Mouse (Mus musculus): Measurements from ENCODE around the gene Gm49601.

DNA sequence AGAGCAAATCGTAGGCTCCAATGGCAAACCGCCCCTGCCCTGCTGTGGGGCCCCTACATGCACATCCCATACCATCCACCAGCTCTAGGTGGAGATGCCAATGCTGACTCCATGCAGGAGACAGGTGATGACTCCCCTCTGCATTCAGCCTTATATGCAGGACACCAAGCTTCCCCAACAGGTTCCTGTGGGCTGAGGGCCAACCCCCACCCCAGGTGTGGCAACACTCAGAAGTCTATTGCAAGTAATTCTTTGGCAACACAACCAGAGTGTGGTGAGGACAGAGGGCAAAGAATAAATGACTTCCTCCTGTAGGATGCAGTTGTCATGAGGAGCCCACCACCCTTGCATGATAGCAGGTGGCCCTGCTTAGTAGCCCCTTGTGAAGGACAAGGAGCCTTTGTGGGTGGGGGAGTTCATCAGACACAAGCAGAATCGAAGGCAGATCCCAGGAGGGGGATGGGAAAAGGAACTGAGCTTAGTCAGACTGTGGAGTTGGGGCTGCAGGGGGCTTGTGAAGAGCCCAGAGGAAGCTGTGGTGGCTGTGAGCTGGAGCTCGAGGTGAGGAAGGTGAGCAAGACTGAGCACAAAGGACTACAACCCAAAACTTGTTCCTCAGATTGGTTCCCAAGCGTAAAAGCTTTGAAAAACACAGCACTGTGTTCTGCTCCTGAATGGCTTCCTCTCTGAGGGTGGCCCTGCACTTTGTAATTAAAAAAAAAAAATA lies 29.3 kb upstream of the Gm49601 start:
- TF ChIP-seq CTCF (IDR thresholded peaks at IDR 0.05; ENCODE audit: borderline replicate concordance, insufficient read depth, low read length) = no peak
- TF ChIP-seq POLR2A (IDR thresholded peaks at IDR 0.05; ENCODE audit: low read depth, low read length) = no peak
